Mouse (Mus musculus): Measurements from ENCODE around the gene Olfr981.
"Not testable (repeated sequence)": the region's sequence is repeated elsewhere in the genome, so short reads cannot be mapped to it uniquely, and the experiment has no call there.

Olfr981 gene

DNA sequence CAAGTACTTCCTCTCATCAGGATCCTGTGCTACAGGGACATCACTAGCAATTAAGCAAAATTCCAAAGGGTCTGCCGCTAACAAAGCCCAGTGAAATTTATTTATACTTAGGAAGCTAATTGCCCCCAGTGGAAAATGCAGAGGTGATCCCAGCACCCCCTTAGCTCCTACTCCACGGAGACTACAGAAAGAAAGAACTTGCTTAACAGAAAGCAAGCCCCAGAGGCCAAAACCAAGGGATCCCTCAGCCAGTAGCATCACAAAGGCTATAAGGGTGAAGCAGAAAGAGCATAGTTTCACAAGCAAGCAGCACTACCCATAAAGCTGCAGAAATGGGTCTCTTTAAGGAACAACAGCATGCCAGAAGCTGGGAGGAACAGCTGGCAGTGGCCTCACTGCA lies at the start of gene Olfr981:
Gene Olfr981, plus strand, starts transcription at position 301 of the 400 bp plus-strand sequence.
- no peak for DNase-seq

DNA sequence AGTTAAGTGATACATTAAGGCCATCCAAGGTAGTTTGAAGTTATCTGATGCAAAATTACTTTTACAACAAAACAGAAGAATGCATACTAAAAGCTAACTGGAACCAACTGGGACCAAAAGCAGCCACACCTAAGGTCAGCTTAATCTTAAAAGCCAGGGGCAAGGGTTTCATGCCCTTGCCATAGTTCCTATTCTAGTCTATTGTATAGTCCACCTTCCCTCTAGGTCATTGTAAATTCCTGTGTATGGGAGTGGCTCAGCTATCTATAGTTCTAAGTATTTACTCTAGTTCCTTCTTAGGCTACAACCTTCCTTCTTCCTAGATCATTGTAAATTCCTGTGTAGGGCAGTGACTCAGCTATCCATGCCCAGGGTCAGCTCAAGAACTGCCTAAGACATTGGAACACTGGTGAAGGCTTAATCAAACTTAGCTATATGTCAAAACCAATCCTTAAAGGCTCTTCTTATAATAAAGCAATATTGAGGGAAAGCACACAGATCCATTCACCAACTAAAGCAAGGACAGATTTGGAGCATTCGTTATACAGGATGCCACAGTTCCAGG lies 44.6 kb upstream of the Olfr981 start:
- DNase-seq: not testable (repeated sequence)

DNA sequence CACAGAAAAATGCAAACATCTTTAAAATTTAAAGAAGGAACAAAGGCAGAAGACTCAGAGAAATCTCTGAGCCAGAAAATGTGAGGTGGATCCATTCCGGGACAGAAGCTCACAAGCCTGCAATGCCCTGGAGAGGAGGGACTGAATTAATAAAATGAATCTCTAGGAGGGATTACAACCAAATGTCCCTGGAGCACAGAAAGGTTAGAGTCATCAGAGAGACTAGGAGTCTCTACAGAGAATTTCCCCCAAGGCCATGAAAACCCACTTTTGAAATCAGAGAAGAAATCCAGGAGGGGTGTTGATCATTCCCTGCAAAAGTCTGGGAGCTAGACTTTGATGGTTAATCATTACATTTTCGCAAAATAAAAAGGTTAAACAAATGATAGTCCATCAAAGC lies 29.5 kb upstream of the Olfr981 start, which contains the start of gene Olfr978:
Gene Olfr978, plus strand, starts transcription at position 301 of the 400 bp plus-strand sequence.
- DNase-seq: no peak

DNA sequence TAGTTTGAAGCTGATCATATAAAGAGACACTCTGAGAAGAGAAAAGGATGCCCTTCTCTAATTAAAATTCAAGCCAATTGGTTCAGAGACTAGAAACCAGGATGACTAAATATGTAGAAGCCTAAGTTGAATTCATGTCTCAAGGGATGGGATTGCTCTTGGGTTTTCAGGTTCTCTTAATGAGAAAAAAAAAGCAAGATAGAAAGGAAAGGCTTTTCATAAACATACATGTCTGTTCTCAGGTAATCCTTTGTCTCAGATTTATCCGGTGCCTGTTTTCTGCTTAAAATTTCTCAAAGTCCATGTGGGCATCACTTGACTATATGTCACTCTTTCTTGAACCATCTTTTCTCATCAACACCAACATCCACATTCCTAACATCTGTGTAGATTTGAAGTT lies 17.9 kb upstream of the Olfr981 start, which contains the start of gene Olfr979:
Gene Olfr979, minus strand, starts transcription at position 101 of the 400 bp plus-strand sequence.
- DNase-seq: no peak

DNA sequence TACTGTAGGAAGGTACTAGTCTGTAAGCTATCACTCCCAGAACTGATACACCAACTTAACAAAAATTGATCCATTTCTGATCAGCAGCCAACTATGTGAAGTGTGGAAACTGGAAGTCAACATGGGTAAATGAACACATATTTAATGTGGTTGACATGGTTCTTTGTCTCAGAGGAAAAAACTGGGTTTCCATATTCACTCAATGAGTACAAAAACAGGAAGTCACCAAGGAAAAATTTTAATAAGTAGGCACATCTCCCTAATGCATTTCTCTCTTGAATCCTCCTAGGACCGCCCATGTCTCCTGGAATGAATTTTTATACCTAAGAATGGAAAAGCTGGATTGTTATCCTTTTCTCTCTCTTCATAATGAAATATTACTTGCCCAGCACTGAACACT lies 11.8 kb upstream of the Olfr981 start, which contains the start of gene Olfr980:
Gene Olfr980, minus strand, starts transcription at position 101 of the 400 bp plus-strand sequence.
- DNase-seq: no peak

DNA sequence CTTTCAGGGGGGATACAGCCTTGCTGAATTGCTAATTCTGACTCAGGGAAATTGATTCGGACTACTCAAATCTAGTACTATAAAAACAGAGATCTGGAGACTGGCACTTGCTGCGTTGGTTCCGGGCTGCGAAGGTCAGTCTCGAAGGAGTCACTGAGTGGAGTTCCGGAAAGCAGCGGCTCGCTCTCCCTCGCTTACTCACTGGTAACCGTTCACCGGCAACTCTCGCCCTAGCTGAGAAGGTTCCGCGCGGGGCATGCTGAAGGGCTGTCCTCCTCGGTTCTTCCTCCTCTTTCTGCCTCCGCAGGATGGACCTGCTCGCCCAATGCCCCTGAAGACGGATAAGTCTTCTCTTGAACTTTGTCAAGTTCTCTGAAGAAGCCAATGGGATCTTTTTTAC lies 28.9 kb downstream of the Olfr981 start:
- DNase-seq: no peak

DNA sequence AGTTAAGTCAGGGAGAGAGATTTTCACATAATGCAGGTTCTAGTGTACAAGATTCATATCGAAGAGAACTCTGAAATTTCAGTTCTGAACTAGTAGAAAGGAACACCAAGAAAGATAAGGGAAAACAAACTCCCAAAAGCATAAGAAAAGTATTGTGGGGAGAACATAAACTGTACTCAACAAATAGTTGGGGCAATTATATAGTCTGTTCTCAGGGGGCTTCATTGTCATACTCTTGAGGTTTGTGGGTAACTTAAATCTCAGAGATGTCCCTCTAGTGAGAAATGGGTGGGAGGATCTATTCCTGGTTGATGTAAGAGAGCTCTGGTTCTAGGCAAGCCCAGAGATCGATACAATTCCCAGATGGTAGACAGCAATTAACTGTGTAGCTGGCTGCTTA lies 52.3 kb downstream of the Olfr981 start, which contains the start of gene Olfr982:
Gene Olfr982, plus strand, starts transcription at position 301 of the 400 bp plus-strand sequence.
- DNase-seq: no peak

All from cerebellum, adult 8-10 months (tissue).